Mouse (Mus musculus): ENCODE measurements around the gene Ppp2r5e. TPM values are rescaled to one million over a fixed set of nuclear protein-coding genes. Genes with fewer than 3 reads are reported as not detected.

The Ppp2r5e gene
- polyA plus RNA-seq, 1 experiment, result 27.6 TPM

- H3K27ac ChIP-seq (ENCODE audit: insufficient read depth, low read depth, low read length), result no peak overlapping the region
- H3K4me3 ChIP-seq (ENCODE audit: insufficient read depth, low read length), result no peak overlapping the region
- H3K4me1 ChIP-seq (ENCODE audit: control insufficient read depth, insufficient read depth, low read length), result peaks cover 36% of the 10 kb centered on the region
- TF ChIP-seq CTCF (IDR thresholded peaks at IDR 0.05; ENCODE audit: low read depth, low read length) (no peak), POLR2A (IDR thresholded peaks at IDR 0.05; ENCODE audit: borderline replicate concordance, low read depth, low read length) (no peak)
Measured at GRCm38 (mm10) chr12:75559196-75559595, 36.8 kb downstream of the Ppp2r5e start.

- no peak overlapping the region for H3K4me3 ChIP-seq (ENCODE audit: insufficient read depth, low read length)
- TF ChIP-seq CTCF (IDR thresholded peaks at IDR 0.05; ENCODE audit: low read depth, low read length) (no peak), POLR2A (IDR thresholded peaks at IDR 0.05; ENCODE audit: borderline replicate concordance, low read depth, low read length) (no peak)
- no peak overlapping the region for H3K27ac ChIP-seq (ENCODE audit: insufficient read depth, low read depth, low read length)
- peaks cover 31% of the 10 kb centered on the region for H3K4me1 ChIP-seq (ENCODE audit: control insufficient read depth, insufficient read depth, low read length)
Measured at GRCm38 (mm10) chr12:75557813-75558212, 38.2 kb downstream of the Ppp2r5e start.

- H3K4me3 ChIP-seq (ENCODE audit: insufficient read depth, low read length), result no peak overlapping the region
- TF ChIP-seq CTCF (IDR thresholded peaks at IDR 0.05; ENCODE audit: low read depth, low read length) (no peak), POLR2A (IDR thresholded peaks at IDR 0.05; ENCODE audit: borderline replicate concordance, low read depth, low read length) (no peak)
- H3K27ac ChIP-seq (ENCODE audit: insufficient read depth, low read depth, low read length), result no peak overlapping the region
- peaks cover 19% of the 10 kb centered on the region for H3K4me1 ChIP-seq (ENCODE audit: control insufficient read depth, insufficient read depth, low read length)
Measured at GRCm38 (mm10) chr12:75555032-75555431, 41.0 kb downstream of the Ppp2r5e start.

- H3K27ac ChIP-seq (ENCODE audit: insufficient read depth, low read depth, low read length), result no peak overlapping the region
- H3K4me3 ChIP-seq (ENCODE audit: insufficient read depth, low read length), result no peak overlapping the region
- H3K4me1 ChIP-seq (ENCODE audit: control insufficient read depth, insufficient read depth, low read length), result peaks cover 10% of the 10 kb centered on the region
- TF ChIP-seq POLR2A (IDR thresholded peaks at IDR 0.05; ENCODE audit: borderline replicate concordance, low read depth, low read length), result no peak
- no peak for TF ChIP-seq CTCF (IDR thresholded peaks at IDR 0.05; ENCODE audit: low read depth, low read length)
Measured at GRCm38 (mm10) chr12:75552296-75552695, 43.7 kb downstream of the Ppp2r5e start.

- no peak for TF ChIP-seq POLR2A (IDR thresholded peaks at IDR 0.05; ENCODE audit: borderline replicate concordance, low read depth, low read length)
- no peak for TF ChIP-seq CTCF (IDR thresholded peaks at IDR 0.05; ENCODE audit: low read depth, low read length)
- Histone ChIP-seq H3K4me3 (ENCODE audit: insufficient read depth, low read length) (no peak overlapping the region), H3K4me1 (ENCODE audit: control insufficient read depth, insufficient read depth, low read length) (peaks cover 10% of the 10 kb centered on the region), H3K27ac (ENCODE audit: insufficient read depth, low read depth, low read length) (no peak overlapping the region)
Measured at GRCm38 (mm10) chr12:75551671-75552070, 44.4 kb downstream of the Ppp2r5e start.

- peaks cover 9% of the 10 kb centered on the region for H3K4me1 ChIP-seq (ENCODE audit: control insufficient read depth, insufficient read depth, low read length)
- H3K27ac ChIP-seq (ENCODE audit: insufficient read depth, low read depth, low read length), result no peak overlapping the region
- H3K4me3 ChIP-seq (ENCODE audit: insufficient read depth, low read length), result no peak overlapping the region
- TF ChIP-seq POLR2A (IDR thresholded peaks at IDR 0.05; ENCODE audit: borderline replicate concordance, low read depth, low read length), result no peak
- no peak for TF ChIP-seq CTCF (IDR thresholded peaks at IDR 0.05; ENCODE audit: low read depth, low read length)
Measured at GRCm38 (mm10) chr12:75548999-75549398, 47.0 kb downstream of the Ppp2r5e start.

GRCm38 (mm10) chr12:75547174-75547573 lies 48.9 kb downstream of the Ppp2r5e start:
- H3K27ac ChIP-seq (ENCODE audit: insufficient read depth, low read depth, low read length), result no peak overlapping the region
- TF ChIP-seq CTCF (IDR thresholded peaks at IDR 0.05; ENCODE audit: low read depth, low read length) (no peak), POLR2A (IDR thresholded peaks at IDR 0.05; ENCODE audit: borderline replicate concordance, low read depth, low read length) (no peak)
- H3K4me3 ChIP-seq (ENCODE audit: insufficient read depth, low read length), result no peak overlapping the region
- H3K4me1 ChIP-seq (ENCODE audit: control insufficient read depth, insufficient read depth, low read length), result peaks cover 11% of the 10 kb centered on the region

- Histone ChIP-seq H3K27ac (ENCODE audit: insufficient read depth, low read depth, low read length) (no peak overlapping the region), H3K4me1 (ENCODE audit: control insufficient read depth, insufficient read depth, low read length) (peaks cover 11% of the 10 kb centered on the region)
Measured at GRCm38 (mm10) chr12:75546241-75546640, 49.8 kb downstream of the Ppp2r5e start.

GRCm38 (mm10) chr12:75545431-75545925 lies 50.6 kb downstream of the Ppp2r5e start:
- Histone ChIP-seq H3K4me3 (ENCODE audit: insufficient read depth, low read length) (no peak overlapping the region), H3K4me1 (ENCODE audit: control insufficient read depth, insufficient read depth, low read length) (peaks cover 11% of the 10 kb centered on the region), H3K27ac (ENCODE audit: insufficient read depth, low read depth, low read length) (no peak overlapping the region)
- no peak for TF ChIP-seq POLR2A (IDR thresholded peaks at IDR 0.05; ENCODE audit: borderline replicate concordance, low read depth, low read length)
- no peak for TF ChIP-seq CTCF (IDR thresholded peaks at IDR 0.05; ENCODE audit: low read depth, low read length)

More at GRCm38 (mm10) chr12:75546241-75546640, 49.8 kb downstream of the Ppp2r5e start:
- no peak overlapping the region for H3K4me3 ChIP-seq (ENCODE audit: insufficient read depth, low read length)
- TF ChIP-seq CTCF (IDR thresholded peaks at IDR 0.05; ENCODE audit: low read depth, low read length) (no peak), POLR2A (IDR thresholded peaks at IDR 0.05; ENCODE audit: borderline replicate concordance, low read depth, low read length) (no peak)

- TF ChIP-seq POLR2A (IDR thresholded peaks at IDR 0.05; ENCODE audit: borderline replicate concordance, low read depth, low read length) (no peak), CTCF (IDR thresholded peaks at IDR 0.05; ENCODE audit: low read depth, low read length) (no peak)
- peaks cover 11% of the 10 kb centered on the region for H3K4me1 ChIP-seq (ENCODE audit: control insufficient read depth, insufficient read depth, low read length)
- no peak overlapping the region for H3K27ac ChIP-seq (ENCODE audit: insufficient read depth, low read depth, low read length)
- H3K4me3 ChIP-seq (ENCODE audit: insufficient read depth, low read length), result no peak overlapping the region
Measured at GRCm38 (mm10) chr12:75544666-75545065, 51.4 kb downstream of the Ppp2r5e start.
